28 mouse cellular contexts compared by ENCODE assay signal in genomic region chr8:94697956-94698355, GRCm38 (mm10). TPM values are rescaled to one million over a fixed set of nuclear protein-coding genes. Genes with fewer than 3 reads are reported as not detected.
"Had no signal": no experiment of that assay in that cellular context is flagged by ENCODE, and none has a peak within 500 bp of the region (broad histone marks: within the 10 kb centered on the region; RNA-seq: fewer than 3 reads in every experiment).

No protein-coding gene starts in this region.

- H3K9me3 ChIP-seq: hindbrain, embryonic 10.5 days; hindbrain, embryonic 12.5 days; intestine, embryonic 15.5 days; limb, embryonic 13.5 days; limb, embryonic 15.5 days; liver, embryonic 13.5 days had no signal

- ATAC-seq: hindbrain, embryonic 16.5 days; inflammation-experienced regulatory T-cells, adult 6 months; intestine, embryonic 15.5 days; intestine, postnatal 0 days had no signal

- H3K27ac ChIP-seq: gastrocnemius, adult 2 months; heart, adult 2 months; hindbrain, embryonic 10.5 days; hindbrain, embryonic 12.5 days; hindbrain, embryonic 14.5 days; intestine, embryonic 15.5 days; layer of hippocampus, adult 2 months; left cerebral cortex, adult 2 months; limb, embryonic 13.5 days; limb, embryonic 15.5 days; liver, embryonic 13.5 days had no signal

- H3K36me3 ChIP-seq: hindbrain, embryonic 10.5 days; hindbrain, embryonic 12.5 days; intestine, embryonic 15.5 days; limb, embryonic 13.5 days; limb, embryonic 15.5 days; liver, embryonic 13.5 days had no signal

- H3K4me3 ChIP-seq: gastrocnemius, adult 2 months; heart, adult 2 months; hindbrain, embryonic 10.5 days; hindbrain, embryonic 12.5 days; intestine, embryonic 15.5 days; layer of hippocampus, adult 2 months; left cerebral cortex, adult 2 months; limb, embryonic 13.5 days; limb, embryonic 15.5 days; liver, embryonic 13.5 days had no signal

- H3K9ac ChIP-seq: hindbrain, embryonic 12.5 days; hindbrain, embryonic 14.5 days; intestine, embryonic 15.5 days; limb, embryonic 13.5 days; limb, embryonic 15.5 days; liver, embryonic 13.5 days had no signal

- DNase-seq: gastrocnemius, adult 2 months; gastrocnemius, postnatal 10 days; gastrocnemius, postnatal 25 days; heart, adult 2 months; heart, postnatal 10 days; heart, postnatal 4 days; kidney, adult 18-20 months; kidney, adult 8-10 months; kidney, postnatal 10 days; kidney, postnatal 4 days; left cerebral cortex, postnatal 4 days; liver, embryonic 13.5 days had no signal

- H3K4me2 ChIP-seq: heart, embryonic 11.5 days; hindbrain, embryonic 12.5 days; hindbrain, embryonic 14.5 days; intestine, embryonic 15.5 days; limb, embryonic 13.5 days; limb, embryonic 15.5 days; liver, embryonic 13.5 days had no signal

RNA-seq across cellular contexts. Expression of gene Pllp, which starts 1.9 kb away (rescaled TPM):
- polyA plus RNA-seq: heart, embryonic 11.5 days; heart, embryonic 14.5 days had no signal

RNA-seq across cellular contexts. Expression of gene Ccl22, which starts 47.4 kb away (rescaled TPM):
- polyA plus RNA-seq: heart, embryonic 11.5 days; heart, embryonic 14.5 days; hindbrain, embryonic 10.5 days; hindbrain, embryonic 12.5 days; hindbrain, embryonic 14.5 days; hindbrain, embryonic 16.5 days; inflammation-experienced regulatory T-cells, adult 6 months; intestine, embryonic 15.5 days; kidney, embryonic 14.5 days; kidney, embryonic 16.5 days; limb, embryonic 11.5 days; limb, embryonic 13.5 days; limb, embryonic 15.5 days had no signal
